Mouse (Mus musculus) thymus, adult 2 months (tissue): ENCODE results near the gene Bach1.
"Not testable (repeated sequence)": the region's sequence is repeated elsewhere in the genome, so short reads cannot be mapped to it uniquely, and the experiment has no call there.

Experiments used
- CTCF ChIP-seq: fragments of 200-500 bp; IDR thresholded peaks from 2 replicates; pipeline ENCODE4 v1.5.1; 2012; ENCODE audit warnings: mild to moderate bottlenecking, control low read depth, low read length, moderate library complexity, borderline replicate concordance; ENCODE audit not compliant: control insufficient read depth, poor library complexity, insufficient read depth; ENCODE audit errors: extremely low read depth
- POLR2A ChIP-seq: fragments of 200-500 bp; IDR thresholded peaks from 2 replicates; pipeline ENCODE4 v1.6.1; 2012; ENCODE audit warnings: mild to moderate bottlenecking, low read length, control low read depth, moderate library complexity; ENCODE audit not compliant: control insufficient read depth, poor library complexity, insufficient read depth; ENCODE audit errors: extremely low read depth

DNA sequence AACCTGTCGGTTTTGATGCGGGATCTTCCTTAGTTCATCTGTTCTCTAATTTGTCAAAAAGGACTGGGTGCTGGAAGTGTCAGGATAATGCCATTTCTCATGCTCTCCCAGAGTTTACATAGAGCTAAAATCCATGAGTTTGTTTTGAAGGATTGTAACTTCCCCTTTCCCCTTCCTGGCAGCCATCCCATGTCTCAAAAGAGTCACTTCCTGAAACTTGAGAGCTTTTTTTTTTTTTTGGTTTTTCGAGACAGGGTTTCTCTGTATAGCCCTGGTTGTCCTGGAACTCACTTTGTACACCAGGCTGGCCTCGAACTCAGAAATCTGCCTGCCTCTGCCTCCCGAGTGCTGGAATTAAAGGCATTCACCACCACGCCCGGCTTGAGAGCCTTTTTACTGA is 9.9 kb upstream of the Bach1 start:
- not testable (repeated sequence) for TF ChIP-seq CTCF, POLR2A
